Mouse (Mus musculus): Measurements from ENCODE around the gene Pctp. TPM values are rescaled to one million over a fixed set of nuclear protein-coding genes. Genes with fewer than 3 reads are reported as not detected.

Pctp gene
- polyA plus RNA-seq, 1 experiment, result 9.9 TPM

DNA sequence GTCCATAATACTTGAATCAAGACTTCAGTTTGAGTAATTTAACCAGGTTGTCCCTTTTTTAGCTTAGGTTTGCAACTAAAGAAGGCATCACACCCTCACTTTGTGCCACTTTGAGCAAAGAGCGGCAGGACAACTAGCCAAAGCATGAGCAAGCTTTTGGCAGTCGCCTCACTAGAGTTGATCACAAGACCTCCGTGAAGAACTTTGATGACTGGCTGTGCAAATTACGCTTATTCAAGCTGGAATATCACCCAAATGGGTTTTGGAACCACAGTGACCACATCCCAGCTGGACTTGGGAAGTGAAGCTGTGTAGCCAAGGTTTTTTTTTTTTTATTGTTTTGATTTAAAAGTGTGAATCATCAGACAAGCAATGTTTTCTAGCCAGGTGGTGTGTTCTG, 54.9 kb downstream of the Pctp start:
- H3K27ac ChIP-seq (ENCODE audit: control insufficient read depth, insufficient read depth, low read depth, low read length, poor library complexity), result no peak overlapping the region
- no peaks in the 10 kb centered on the region for H3K4me1 ChIP-seq (ENCODE audit: control insufficient read depth, insufficient read depth, low read length)
- WGBS, result 82% methylated on average over 4 of the region's 4 CpGs
- H3K4me3 ChIP-seq (replicated peaks; ENCODE audit: control insufficient read depth, low read depth, low read length), result no peak overlapping the region
- TF ChIP-seq CTCF (IDR thresholded peaks at IDR 0.05; ENCODE audit: control insufficient read depth, insufficient read depth, low read length) (no peak), POLR2A (IDR thresholded peaks at IDR 0.05; ENCODE audit: borderline replicate concordance, control insufficient read depth, low read depth, low read length) (no peak)

DNA sequence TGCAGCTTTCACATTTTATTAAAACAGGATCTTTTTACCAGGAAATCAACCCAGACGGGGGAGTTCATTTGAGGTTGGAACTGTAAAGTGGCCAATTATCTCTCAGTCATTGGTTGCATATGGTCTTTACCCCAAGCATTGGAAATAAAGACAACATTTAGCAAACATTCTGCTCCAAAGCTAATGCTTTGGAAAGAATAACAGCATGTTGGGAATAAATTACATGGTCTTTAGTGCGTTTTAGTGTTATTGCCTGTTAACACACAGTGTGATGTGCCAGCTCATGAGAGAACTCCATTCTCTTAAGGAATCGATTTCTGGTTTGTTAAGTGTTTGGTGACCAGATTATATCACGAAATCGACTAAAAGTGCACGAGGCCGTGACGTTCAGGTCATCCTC, 57.5 kb downstream of the Pctp start:
- no peak for TF ChIP-seq CTCF (IDR thresholded peaks at IDR 0.05; ENCODE audit: control insufficient read depth, insufficient read depth, low read length)
- no peak for TF ChIP-seq POLR2A (IDR thresholded peaks at IDR 0.05; ENCODE audit: borderline replicate concordance, control insufficient read depth, low read depth, low read length)
- 83% methylated on average over 8 of the region's 8 CpGs for WGBS

GRCm38 (mm10) chr11:89937241-89937640, 65.5 kb downstream of the Pctp start:
- WGBS, result 19% methylated on average over 7 of the region's 7 CpGs
- no peak for TF ChIP-seq POLR2A (IDR thresholded peaks at IDR 0.05; ENCODE audit: borderline replicate concordance, control insufficient read depth, low read depth, low read length)
- no peak for TF ChIP-seq CTCF (IDR thresholded peaks at IDR 0.05; ENCODE audit: control insufficient read depth, insufficient read depth, low read length)
- Histone ChIP-seq H3K27ac (ENCODE audit: control insufficient read depth, insufficient read depth, low read depth, low read length, poor library complexity) (no peak overlapping the region), H3K4me3 (replicated peaks; ENCODE audit: control insufficient read depth, low read depth, low read length) (no peak overlapping the region), H3K4me1 (ENCODE audit: control insufficient read depth, insufficient read depth, low read length) (no peaks in the 10 kb centered on the region)

More for the DNA sequence above, 57.5 kb downstream of the Pctp start:
- H3K4me1 ChIP-seq (ENCODE audit: control insufficient read depth, insufficient read depth, low read length), result no peaks in the 10 kb centered on the region
- H3K4me3 ChIP-seq (replicated peaks; ENCODE audit: control insufficient read depth, low read depth, low read length), result no peak overlapping the region
- no peak overlapping the region for H3K27ac ChIP-seq (ENCODE audit: control insufficient read depth, insufficient read depth, low read depth, low read length, poor library complexity)

Other genes starting within 250 kb of the Pctp start
- not detected in 2 replicates for gene Ankfn1, start 225.2 kb downstream of the Pctp start, polyA plus RNA-seq (2011; ENCODE audit: insufficient read depth, insufficient read length, low replicate concordance, missing spikeins)
- 1.1 TPM in 1 of 2 replicates, not detected in the other for gene Tmem100, start 27.5 kb upstream of the Pctp start, polyA plus RNA-seq (2011; ENCODE audit: insufficient read depth, insufficient read length, low replicate concordance, missing spikeins)
- gene Gm45716, start 184.8 kb upstream of the Pctp start, polyA plus RNA-seq (2011; ENCODE audit: insufficient read depth, insufficient read length, low replicate concordance, missing spikeins), result 1.3 and 3.2 TPM in 2 replicates
- 11.0 and 17.0 TPM in 2 replicates for gene Mmd, start 246.6 kb upstream of the Pctp start, polyA plus RNA-seq (2011; ENCODE audit: insufficient read depth, insufficient read length, low replicate concordance, missing spikeins)